In genomic region chr3:106962466-106962865, GRCm38 (mm10) we compare ENCODE assay signal across 11 mouse cellular contexts.
DNase-seq lines count a peak whose midpoint lies in the region; ATAC-seq and TF ChIP-seq lines count a peak whose summit lies in the region.
"Had no signal": no experiment of that assay in that cellular context is flagged by ENCODE, and none has a peak within 500 bp of the region (broad histone marks: within the 10 kb centered on the region; RNA-seq: fewer than 3 reads in every experiment).

No protein-coding gene starts in this region.

- no peak for TF ChIP-seq CTCF in lung, postnatal 0 days (IDR thresholded peaks at IDR 0.05)
- TF ChIP-seq CTCF in stomach, postnatal 0 days (IDR thresholded peaks at IDR 0.05; ENCODE audit: low read depth), result no peak

- no peak overlapping the region for H3K9ac ChIP-seq in lung, postnatal 0 days (replicated peaks; ENCODE audit: low read depth)
- H3K9ac ChIP-seq in stomach, postnatal 0 days (ENCODE audit: low read length), result no peak overlapping the region
- H3K9ac ChIP-seq: limb, embryonic 13.5 days had no signal

- peak; percentile 5 for DNase-seq in lung, postnatal 10 days
- no peak for DNase-seq in lung, postnatal 0 days (ENCODE audit: low spot score)
- peak; percentile 14 for DNase-seq in NIH3T3 (ENCODE audit: low read depth)
- peak; percentile 25 for DNase-seq in embryo, embryonic 9.5 days (ENCODE audit: extremely low spot score)
- DNase-seq in stomach, postnatal 0 days (ENCODE audit: low spot score), result peak; percentile 19
- no peak for DNase-seq in cerebellum, postnatal 36 days
- DNase-seq: right cerebral cortex, postnatal 14 days had no signal

- H3K4me2 ChIP-seq in lung, postnatal 0 days (replicated peaks; ENCODE audit: low read depth, low read length), result no peak overlapping the region
- H3K4me2 ChIP-seq in stomach, postnatal 0 days (replicated peaks; ENCODE audit: low read depth), result no peak overlapping the region
- H3K4me2 ChIP-seq: limb, embryonic 13.5 days had no signal

- no peak for ATAC-seq in lung, postnatal 0 days
- ATAC-seq in stomach, postnatal 0 days (ENCODE audit: low FRiP score, low TSS enrichment), result no peak
- ATAC-seq in megakaryocyte-erythroid progenitor cell, adult 5-6 weeks (replicated peaks; ENCODE audit: low FRiP score, low TSS enrichment, poor library complexity, severe bottlenecking), result no peak
- ATAC-seq: midbrain, embryonic 16.5 days had no signal

- H3K4me1 ChIP-seq in lung, postnatal 0 days (ENCODE audit: insufficient read depth, low read depth, low read length), result no peaks in the 10 kb centered on the region
- no peaks in the 10 kb centered on the region for H3K4me1 ChIP-seq in stomach, postnatal 0 days (replicated peaks; ENCODE audit: control insufficient read depth, insufficient read depth)
- H3K4me1 ChIP-seq: heart, embryonic 10.5 days; limb, embryonic 13.5 days had no signal

- no peaks in the 10 kb centered on the region for H3K9me3 ChIP-seq in lung, postnatal 0 days (ENCODE audit: low read length)
- H3K9me3 ChIP-seq in stomach, postnatal 0 days (ENCODE audit: control insufficient read depth, low read length), result no peaks in the 10 kb centered on the region
- H3K9me3 ChIP-seq: heart, embryonic 10.5 days; limb, embryonic 13.5 days had no signal

- no peak for TF ChIP-seq EP300 in lung, postnatal 0 days (IDR thresholded peaks at IDR 0.05)
- no peak for TF ChIP-seq EP300 in stomach, postnatal 0 days (optimal IDR thresholded peaks at IDR 0.05)

- no peak overlapping the region for H3K4me3 ChIP-seq in lung, postnatal 0 days (ENCODE audit: low read depth, low read length)
- H3K4me3 ChIP-seq in stomach, postnatal 0 days (ENCODE audit: low read depth, low read length), result no peak overlapping the region
- H3K4me3 ChIP-seq: heart, embryonic 10.5 days; limb, embryonic 13.5 days had no signal

- H3K27me3 ChIP-seq in lung, postnatal 0 days (replicated peaks; ENCODE audit: insufficient read depth, low read length), result no peaks in the 10 kb centered on the region
- H3K27me3 ChIP-seq in stomach, postnatal 0 days (ENCODE audit: control insufficient read depth, insufficient read depth, low read length), result no peaks in the 10 kb centered on the region
- H3K27me3 ChIP-seq: limb, embryonic 13.5 days had no signal

- no peak overlapping the region for H3K27ac ChIP-seq in lung, postnatal 0 days (ENCODE audit: low read length)
- no peak overlapping the region for H3K27ac ChIP-seq in stomach, postnatal 0 days (replicated peaks)
- H3K27ac ChIP-seq: heart, embryonic 10.5 days; limb, embryonic 13.5 days had no signal

- WGBS in lung, postnatal 0 days, result 30% methylated on average over 2 of the region's 2 CpGs
- 36% methylated on average over 2 of the region's 2 CpGs for WGBS in stomach, postnatal 0 days

- H3K36me3 ChIP-seq in lung, postnatal 0 days (ENCODE audit: insufficient read depth, low read length), result no peaks in the 10 kb centered on the region
- no peaks in the 10 kb centered on the region for H3K36me3 ChIP-seq in stomach, postnatal 0 days (ENCODE audit: control insufficient read depth, insufficient read depth, low read length)
- H3K36me3 ChIP-seq: heart, embryonic 10.5 days; limb, embryonic 13.5 days had no signal

Comparison
In these comparisons a context has a peak if more than half of its experiments do, and no peak if none do; other contexts are left out.
1. DNase-seq: peak in lung, postnatal 10 days (single experiment), NIH3T3 (single experiment), embryo, embryonic 9.5 days (single experiment) and stomach, postnatal 0 days (single experiment); none in lung, postnatal 0 days (single experiment) and cerebellum, postnatal 36 days (0 of 2).